In the genomic region with DNA sequence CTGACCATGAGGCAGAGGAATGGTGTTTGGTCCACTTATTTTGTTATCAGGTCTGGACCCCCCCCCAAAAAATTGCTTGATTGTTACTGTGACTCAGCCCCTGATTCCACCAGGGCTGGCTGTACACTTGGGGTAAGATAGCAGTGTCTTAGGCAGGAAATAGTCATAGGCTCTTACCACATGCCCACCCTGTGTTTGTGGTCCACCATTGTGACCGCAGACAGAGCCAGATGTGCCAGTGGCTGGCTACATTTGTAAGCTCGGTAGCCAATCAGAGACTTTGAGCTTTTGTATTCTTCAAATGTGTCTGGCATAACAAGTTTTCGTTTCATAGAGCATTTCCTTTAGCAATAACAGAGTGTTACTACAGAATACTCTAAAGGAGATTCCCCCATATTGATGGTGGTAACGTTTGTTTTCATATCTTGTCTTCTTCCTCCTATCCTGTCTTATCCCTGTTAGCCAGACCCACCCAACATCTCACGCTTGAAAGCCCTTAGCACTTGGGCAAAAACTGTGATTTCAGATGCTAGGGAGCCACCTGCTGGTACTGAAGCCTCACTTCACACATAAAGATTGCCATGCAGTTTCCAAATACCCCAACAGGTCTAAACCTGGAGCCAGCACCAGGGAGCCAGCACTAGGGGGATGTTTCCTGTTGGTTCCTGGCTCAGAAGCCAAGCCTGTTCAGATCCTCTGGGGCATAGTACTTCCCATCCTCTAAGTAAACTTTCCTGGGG, we compare ENCODE assay signal across 8 mouse cellular contexts. TPM values are rescaled to one million over a fixed set of nuclear protein-coding genes. Genes with fewer than 3 reads are reported as not detected.
DNase-seq lines count a peak whose midpoint lies in the region; ATAC-seq and TF ChIP-seq lines count a peak whose summit lies in the region.

No protein-coding gene starts in this region.

- 45% methylated on average over 5 of the region's 5 CpGs for WGBS in hindbrain, postnatal 0 days
- WGBS in midbrain, embryonic 10.5 days = 52% methylated on average over 5 of the region's 5 CpGs

- no peaks in the 10 kb centered on the region for H3K27me3 ChIP-seq in hindbrain, postnatal 0 days (ENCODE audit: insufficient read depth, low read length)
- H3K27me3 ChIP-seq in midbrain, embryonic 10.5 days (ENCODE audit: low read depth, poor library complexity, severe bottlenecking) = no peaks in the 10 kb centered on the region

- H3K9me3 ChIP-seq in hindbrain, postnatal 0 days (ENCODE audit: low read length) = no peaks in the 10 kb centered on the region
- H3K9me3 ChIP-seq in midbrain, embryonic 10.5 days (replicated peaks) = no peaks in the 10 kb centered on the region

- intact Hi-C loops in left cerebral cortex, postnatal 10 days (cut with DNase I) = loop anchor here (2.0 to 10.0 kb wide), 3 partner anchors 32 to 268 kb away; no protein-coding TSS in a partner anchor

- H3K27ac ChIP-seq in hindbrain, postnatal 0 days = no peak overlapping the region
- no peak overlapping the region for H3K27ac ChIP-seq in midbrain, embryonic 10.5 days (replicated peaks)

- peak; percentile 87 for ATAC-seq in hindbrain, postnatal 0 days

- no peak overlapping the region for H3K4me2 ChIP-seq in hindbrain, postnatal 0 days (ENCODE audit: low read depth, low read length)

- DNase-seq in ovary, adult 18-20 months (ENCODE audit: low spot score) = peak; percentile 13
- DNase-seq in ovary, postnatal 10 days (ENCODE audit: low spot score) = no peak
- peak; percentile 36 for DNase-seq in cerebellum, adult 9-11 months
- peak; percentile 30 to 83 for DNase-seq in frontal cortex, adult 2 months (ENCODE audit: extremely low spot score in 1 of 2, low spot score in 1 of 2)
- peak; percentile 89 for DNase-seq in hindbrain, postnatal 0 days (ENCODE audit: low spot score)
- peak; percentile 55 to 61 for DNase-seq in left cerebral cortex, postnatal 10 days (ENCODE audit: extremely low spot score in 1 of 2, low spot score in 2 of 2)
- peak; percentile 46 for DNase-seq in midbrain, embryonic 10.5 days (ENCODE audit: low spot score)
- DNase-seq in right cerebral cortex, postnatal 4 days = peak; percentile 53

- no peaks in the 10 kb centered on the region for H3K36me3 ChIP-seq in hindbrain, postnatal 0 days (ENCODE audit: insufficient read depth, low read length)
- H3K36me3 ChIP-seq in midbrain, embryonic 10.5 days = no peaks in the 10 kb centered on the region

- no peak overlapping the region for H3K9ac ChIP-seq in hindbrain, postnatal 0 days (replicated peaks; ENCODE audit: low read length)

- no peak overlapping the region for H3K4me3 ChIP-seq in hindbrain, postnatal 0 days (ENCODE audit: low read length)
- H3K4me3 ChIP-seq in midbrain, embryonic 10.5 days = no peak overlapping the region

- H3K4me1 ChIP-seq in hindbrain, postnatal 0 days (ENCODE audit: insufficient read depth, low read length) = no peaks in the 10 kb centered on the region
- no peaks in the 10 kb centered on the region for H3K4me1 ChIP-seq in midbrain, embryonic 10.5 days

- peak; percentile 94 for TF ChIP-seq CTCF in hindbrain, postnatal 0 days (IDR thresholded peaks at IDR 0.05; ENCODE audit: low read depth)

RNA-seq across cellular contexts. Expression of a gene that starts 12.3 kb away (rescaled TPM):
- 28.2 and 33.5 TPM in 2 replicates for polyA plus RNA-seq in frontal cortex, adult 2 months (2012; rRNA removed)
- total RNA-seq in hindbrain, postnatal 0 days (2014; rRNA removed) = 37.2 and 38.3 TPM in 2 replicates
- 12.2 and 12.7 TPM in 2 replicates for polyA plus RNA-seq in hindbrain, postnatal 0 days (2015; fragmentation: Nextera tagmentation; extraction: Ambion mirVana)
- total RNA-seq in left cerebral cortex, postnatal 10 days (2021) = 100 to 1,000 TPM; 105 to 117 TPM
- polyA plus RNA-seq in midbrain, embryonic 10.5 days (2016; fragmentation: Nextera tagmentation; extraction: Ambion mirVana) = 2.0 and 3.9 TPM in 2 replicates
